Mouse (Mus musculus): ENCODE results near the gene Cep164. TPM values are rescaled to one million over a fixed set of nuclear protein-coding genes. Genes with fewer than 3 reads are reported as not detected.

The Cep164 gene
- 36.6 TPM for total RNA-seq (2023)

GRCm38 (mm10) chr9:45828291-45828963, at the start of gene Cep164:
Gene Cep164 (minus strand): TSS chr9:45828691.

GRCm38 (mm10) chr9:45838434-45839138, 10.1 kb upstream of the Cep164 start, which contains the start of gene Bace1:
Gene Bace1 (plus strand): TSS chr9:45838580.

Other genes with a start within 250 kb of the Cep164 start
- gene Bace1, start 9.9 kb upstream of the Cep164 start, total RNA-seq (2023) = 6.6 TPM
- 69.3 TPM for gene Pcsk7, start 77.8 kb upstream of the Cep164 start, total RNA-seq (2023)
- 35.5 TPM for gene Rnf214, start 78.2 kb upstream of the Cep164 start, total RNA-seq (2023)
- gene Tagln, start 107.4 kb upstream of the Cep164 start, total RNA-seq (2023) = 4.8 TPM
- 319 TPM for gene Sidt2, start 126.6 kb upstream of the Cep164 start, total RNA-seq (2023)
- gene Pafah1b2, start 184.0 kb upstream of the Cep164 start, total RNA-seq (2023) = 54.0 TPM
- 55.6 TPM for gene Sik3, start 184.1 kb upstream of the Cep164 start, total RNA-seq (2023)

Measured in CD8-positive naive resting alpha-beta T cell, adult 57 days (primary cell).